Mouse (Mus musculus): ENCODE data around the gene Inafm1. TPM values are rescaled to one million over a fixed set of nuclear protein-coding genes. Genes with fewer than 3 reads are reported as not detected.

Inafm1 gene
- total RNA-seq (2014; rRNA removed; ENCODE audit: low replicate concordance) (9.8 and 10.7 TPM in 2 replicates), polyA plus RNA-seq (2015; fragmentation: Nextera tagmentation; extraction: Ambion mirVana) (7.7 and 9.6 TPM in 2 replicates)

DNA sequence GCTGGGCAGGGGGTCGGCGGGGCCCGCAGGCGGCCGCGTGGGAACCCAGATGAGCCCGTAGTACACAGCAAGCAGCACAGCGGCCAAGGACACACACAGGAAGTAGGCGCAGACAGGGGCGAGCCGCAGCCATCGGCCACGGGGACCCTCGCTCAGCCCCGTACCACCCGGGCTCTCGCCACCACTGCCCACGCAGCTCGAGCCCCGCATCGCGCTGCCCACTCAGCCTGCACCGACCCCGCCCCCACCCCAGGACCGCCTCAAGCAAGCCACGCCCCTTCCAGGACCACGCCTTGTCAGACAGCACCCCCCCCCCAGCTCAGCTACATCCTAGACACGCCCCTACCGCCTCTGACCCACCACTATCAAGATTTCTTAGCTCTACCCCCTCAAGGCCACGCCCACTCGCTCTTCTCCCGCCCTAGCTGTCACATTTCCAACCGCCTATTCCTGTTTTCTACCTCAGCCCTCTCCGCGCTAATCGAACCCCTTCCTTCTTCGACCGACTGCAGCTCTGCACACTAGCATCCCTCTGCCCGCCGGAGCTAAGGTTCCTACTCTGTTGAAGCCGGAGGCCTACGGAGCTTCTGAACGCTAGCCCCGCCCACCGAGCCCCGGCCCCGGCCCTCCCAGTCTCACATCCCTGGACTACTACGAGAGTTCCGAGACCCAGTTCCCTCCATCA, at the start of gene Inafm1:
TSS of gene Inafm1 (minus strand) at position 537 of the 685 bp plus-strand sequence.
- Histone ChIP-seq H3K27ac (ENCODE audit: low read depth) (peak within 1 kb of the TSS; percentile 74), H3K9ac (replicated peaks; ENCODE audit: low read depth, low read length) (peak within 1 kb of the TSS; percentile 46), H3K27me3 (ENCODE audit: control insufficient read depth, insufficient read depth, low read length) (no peaks in the 10 kb centered on the region), H3K4me2 (ENCODE audit: low read depth, low read length) (peak within 1 kb of the TSS; percentile 93), H3K36me3 (replicated peaks; ENCODE audit: control insufficient read depth, insufficient read depth, low read length) (peaks cover 27% of the 10 kb centered on the region), H3K4me1 (ENCODE audit: control insufficient read depth, insufficient read depth) (0 out of 2 replicates have a peak, but pooled peaks cover 4% of the 10 kb centered on the region), H3K4me3 (ENCODE audit: low read depth, low read length) (peak within 1 kb of the TSS; percentile 57), H3K9me3 (replicated peaks; ENCODE audit: control insufficient read depth, low read length) (no peaks in the 10 kb centered on the region)
- TF ChIP-seq EP300 (IDR thresholded peaks at IDR 0.05; ENCODE audit: low read depth) = no peak
- no peak for TF ChIP-seq CTCF (IDR thresholded peaks at IDR 0.05; ENCODE audit: low read depth)
- peak; percentile 88 for DNase-seq (ENCODE audit: low spot score)
- peak; percentile 81 for ATAC-seq (ENCODE audit: insufficient read depth, low read depth)
- WGBS = under 1% methylated on average over 28 of the region's 49 CpGs

DNA sequence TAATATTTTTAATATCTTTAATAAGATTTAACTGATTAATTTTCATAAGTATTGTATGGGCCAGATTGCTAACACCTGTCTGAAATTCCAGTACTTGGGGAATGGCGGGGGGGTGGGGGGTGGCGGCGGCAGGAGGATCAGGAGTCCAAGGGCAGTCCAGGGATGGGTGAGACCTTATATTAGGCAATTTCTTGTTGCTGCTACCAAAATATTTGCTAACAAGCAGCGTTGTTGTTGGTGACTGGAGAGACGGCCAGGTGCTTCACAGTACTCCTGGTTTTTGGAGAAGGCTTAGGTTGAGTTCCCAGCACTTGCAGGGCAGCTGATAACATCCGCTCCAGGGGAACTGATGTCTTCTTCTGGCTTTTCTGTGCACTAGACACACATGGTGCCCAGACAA, 47.1 kb upstream of the Inafm1 start:
- no peak overlapping the region for H3K27ac ChIP-seq (ENCODE audit: low read depth)
- WGBS = 87% methylated on average over 6 of the region's 6 CpGs
- no peak for TF ChIP-seq EP300 (IDR thresholded peaks at IDR 0.05; ENCODE audit: low read depth)
- no peak for TF ChIP-seq CTCF (IDR thresholded peaks at IDR 0.05; ENCODE audit: low read depth)
- H3K4me2 ChIP-seq (ENCODE audit: low read depth, low read length) = no peak overlapping the region
- H3K4me1 ChIP-seq (ENCODE audit: control insufficient read depth, insufficient read depth) = no peaks in the 10 kb centered on the region
- ATAC-seq (ENCODE audit: insufficient read depth, low read depth) = no peak
- no peak overlapping the region for H3K9ac ChIP-seq (replicated peaks; ENCODE audit: low read depth, low read length)
- H3K36me3 ChIP-seq (replicated peaks; ENCODE audit: control insufficient read depth, insufficient read depth, low read length) = peaks cover 11% of the 10 kb centered on the region
- no peak for DNase-seq (ENCODE audit: low spot score)
- H3K4me3 ChIP-seq (ENCODE audit: low read depth, low read length) = no peak overlapping the region
- H3K9me3 ChIP-seq (replicated peaks; ENCODE audit: control insufficient read depth, low read length) = no peaks in the 10 kb centered on the region
- no peaks in the 10 kb centered on the region for H3K27me3 ChIP-seq (ENCODE audit: control insufficient read depth, insufficient read depth, low read length)

DNA sequence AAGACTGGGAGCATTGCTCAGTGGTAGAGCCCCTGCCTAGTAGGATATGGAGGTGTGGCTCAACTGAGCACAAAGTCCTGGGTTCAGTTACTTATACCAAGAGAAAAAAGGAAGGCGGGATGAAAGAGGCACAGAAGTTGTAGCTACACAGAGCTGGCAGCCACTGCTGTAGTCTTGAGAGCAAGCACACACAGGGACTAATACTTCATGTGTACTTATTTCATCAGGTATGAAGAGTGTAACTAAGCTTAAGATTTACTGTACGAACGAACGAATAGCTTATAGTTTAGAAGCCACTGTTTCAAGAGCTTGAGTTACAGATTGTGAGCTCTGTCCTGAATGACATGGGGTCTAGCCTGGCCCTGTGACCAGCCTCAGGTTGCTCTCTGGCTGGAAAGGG, 45.8 kb upstream of the Inafm1 start:
- Histone ChIP-seq H3K36me3 (replicated peaks; ENCODE audit: control insufficient read depth, insufficient read depth, low read length) (peaks cover 11% of the 10 kb centered on the region), H3K9me3 (replicated peaks; ENCODE audit: control insufficient read depth, low read length) (no peaks in the 10 kb centered on the region), H3K4me3 (ENCODE audit: low read depth, low read length) (no peak overlapping the region), H3K9ac (replicated peaks; ENCODE audit: low read depth, low read length) (no peak overlapping the region), H3K4me2 (ENCODE audit: low read depth, low read length) (no peak overlapping the region), H3K27me3 (ENCODE audit: control insufficient read depth, insufficient read depth, low read length) (no peaks in the 10 kb centered on the region), H3K27ac (ENCODE audit: low read depth) (no peak overlapping the region), H3K4me1 (ENCODE audit: control insufficient read depth, insufficient read depth) (no peaks in the 10 kb centered on the region)
- 83% methylated on average over 4 of the region's 4 CpGs for WGBS
- DNase-seq (ENCODE audit: low spot score) = no peak
- ATAC-seq (ENCODE audit: insufficient read depth, low read depth) = no peak
- TF ChIP-seq CTCF (IDR thresholded peaks at IDR 0.05; ENCODE audit: low read depth) (no peak), EP300 (IDR thresholded peaks at IDR 0.05; ENCODE audit: low read depth) (no peak)

GRCm38 (mm10) chr7:16317094-16317493, 43.7 kb upstream of the Inafm1 start:
- no peaks in the 10 kb centered on the region for H3K27me3 ChIP-seq (ENCODE audit: control insufficient read depth, insufficient read depth, low read length)
- H3K4me1 ChIP-seq (ENCODE audit: control insufficient read depth, insufficient read depth) = peaks cover 4% of the 10 kb centered on the region; the same call in 1 of the 2 replicates
- no peak overlapping the region for H3K4me2 ChIP-seq (ENCODE audit: low read depth, low read length)
- no peak for ATAC-seq (ENCODE audit: insufficient read depth, low read depth)
- no peaks in the 10 kb centered on the region for H3K9me3 ChIP-seq (replicated peaks; ENCODE audit: control insufficient read depth, low read length)
- H3K4me3 ChIP-seq (ENCODE audit: low read depth, low read length) = no peak overlapping the region
- TF ChIP-seq EP300 (IDR thresholded peaks at IDR 0.05; ENCODE audit: low read depth) (no peak), CTCF (IDR thresholded peaks at IDR 0.05; ENCODE audit: low read depth) (no peak)
- 74% methylated on average over 14 of the region's 14 CpGs for WGBS
- peaks cover 11% of the 10 kb centered on the region for H3K36me3 ChIP-seq (replicated peaks; ENCODE audit: control insufficient read depth, insufficient read depth, low read length)
- no peak overlapping the region for H3K27ac ChIP-seq (ENCODE audit: low read depth)
- DNase-seq (ENCODE audit: low spot score) = no peak
- no peak overlapping the region for H3K9ac ChIP-seq (replicated peaks; ENCODE audit: low read depth, low read length)

GRCm38 (mm10) chr7:16315222-16315759, 41.9 kb upstream of the Inafm1 start:
- WGBS = 57% methylated on average over 4 of the region's 4 CpGs
- Histone ChIP-seq H3K36me3 (replicated peaks; ENCODE audit: control insufficient read depth, insufficient read depth, low read length) (peaks cover 11% of the 10 kb centered on the region), H3K4me1 (ENCODE audit: control insufficient read depth, insufficient read depth) (peaks cover 4% of the 10 kb centered on the region; the same call in 1 of the 2 replicates), H3K9me3 (replicated peaks; ENCODE audit: control insufficient read depth, low read length) (no peaks in the 10 kb centered on the region), H3K4me3 (ENCODE audit: low read depth, low read length) (no peak overlapping the region), H3K27me3 (ENCODE audit: control insufficient read depth, insufficient read depth, low read length) (no peaks in the 10 kb centered on the region), H3K27ac (ENCODE audit: low read depth) (no peak overlapping the region), H3K4me2 (ENCODE audit: low read depth, low read length) (no peak overlapping the region), H3K9ac (replicated peaks; ENCODE audit: low read depth, low read length) (no peak overlapping the region)
- no peak for DNase-seq (ENCODE audit: low spot score)
- no peak for TF ChIP-seq EP300 (IDR thresholded peaks at IDR 0.05; ENCODE audit: low read depth)
- TF ChIP-seq CTCF (IDR thresholded peaks at IDR 0.05; ENCODE audit: low read depth) = no peak
- ATAC-seq (ENCODE audit: insufficient read depth, low read depth) = no peak
